Comparison of ENCODE assay signal across 18 mouse cellular contexts in the genomic region with DNA sequence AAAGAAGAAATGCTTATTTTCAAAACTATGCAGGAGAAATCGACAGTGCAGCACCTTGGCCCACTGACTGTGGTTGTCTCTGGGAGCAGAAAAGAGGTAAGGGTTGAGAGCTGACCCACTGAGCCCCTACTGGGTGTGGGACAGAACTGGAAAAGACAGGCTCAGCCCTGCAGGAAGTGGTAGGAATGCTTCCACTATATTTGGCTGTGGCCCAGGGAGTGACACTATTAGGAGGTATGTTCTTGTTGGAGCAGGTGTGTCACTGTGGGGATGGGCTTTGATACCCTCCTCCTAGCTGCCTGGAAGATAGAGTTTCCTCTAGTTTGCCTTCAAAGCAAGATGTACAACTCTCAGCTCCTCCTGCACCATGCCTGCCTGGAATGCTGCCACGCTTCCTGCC. TPM values are rescaled to one million over a fixed set of nuclear protein-coding genes. Genes with fewer than 3 reads are reported as not detected.
DNase-seq lines count a peak whose midpoint lies in the region; ATAC-seq lines count a peak whose summit lies in the region.
"Had no signal": no experiment of that assay in that cellular context is flagged by ENCODE, and none has a peak within 500 bp of the region (broad histone marks: within the 10 kb centered on the region; RNA-seq: fewer than 3 reads in every experiment).

No protein-coding gene starts in this region.

- WGBS in heart, embryonic 15.5 days: 81% methylated on average over 2 of the region's 2 CpGs
- 76% methylated on average over 2 of the region's 2 CpGs for WGBS in heart, embryonic 10.5 days
- 82% methylated on average over 2 of the region's 2 CpGs for WGBS in stomach, embryonic 16.5 days

- no peaks in the 10 kb centered on the region for H3K9me3 ChIP-seq in heart, embryonic 15.5 days (replicated peaks)
- H3K9me3 ChIP-seq in heart, embryonic 10.5 days: 0 out of 2 replicates have a peak, but pooled peaks cover 4% of the 10 kb centered on the region
- no peaks in the 10 kb centered on the region for H3K9me3 ChIP-seq in stomach, embryonic 16.5 days (replicated peaks; ENCODE audit: control insufficient read depth, low read length)
- H3K9me3 ChIP-seq: forebrain, embryonic 15.5 days; G1E; hindbrain, embryonic 13.5 days; intestine, embryonic 15.5 days had no signal

- peaks cover 4% of the 10 kb centered on the region for H3K4me1 ChIP-seq in heart, embryonic 15.5 days (replicated peaks)
- no peaks in the 10 kb centered on the region for H3K4me1 ChIP-seq in heart, embryonic 10.5 days
- 0 out of 2 replicates have a peak, but pooled peaks cover 4% of the 10 kb centered on the region for H3K4me1 ChIP-seq in stomach, embryonic 16.5 days (ENCODE audit: control insufficient read depth, insufficient read depth, low read length)
- H3K4me1 ChIP-seq: hindbrain, embryonic 13.5 days; intestine, embryonic 15.5 days had no signal

- no peaks in the 10 kb centered on the region for H3K27me3 ChIP-seq in heart, embryonic 15.5 days
- H3K27me3 ChIP-seq in heart, embryonic 10.5 days (ENCODE audit: insufficient read depth, poor library complexity, severe bottlenecking): no peaks in the 10 kb centered on the region
- no peaks in the 10 kb centered on the region for H3K27me3 ChIP-seq in stomach, embryonic 16.5 days (ENCODE audit: control insufficient read depth, insufficient read depth, low read length)
- H3K27me3 ChIP-seq: forebrain, embryonic 15.5 days; hindbrain, embryonic 13.5 days; intestine, embryonic 15.5 days had no signal

- H3K27ac ChIP-seq in heart, embryonic 15.5 days: 0 out of 2 replicates have a peak overlapping the region, but pooled peaks have one; percentile 59
- no peak overlapping the region for H3K27ac ChIP-seq in heart, embryonic 10.5 days
- peak overlapping the region; percentile 62 for H3K27ac ChIP-seq in stomach, embryonic 16.5 days (ENCODE audit: low read length)
- H3K27ac ChIP-seq: hindbrain, embryonic 13.5 days; intestine, embryonic 15.5 days had no signal

- DNase-seq in heart, embryonic 10.5 days (ENCODE audit: low spot score): no peak
- DNase-seq in urinary bladder, postnatal 14 days (ENCODE audit: low spot score): peak; percentile 41
- no peak for DNase-seq in urinary bladder, postnatal 10 days (ENCODE audit: low spot score)
- no peak for DNase-seq in left cerebral cortex, postnatal 10 days (ENCODE audit: extremely low spot score in 1 of 2, low spot score in 2 of 2)
- DNase-seq: adrenal gland, postnatal 10 days; cerebellum, adult 11 months; cerebellum, adult 8-10 months; cerebellum, postnatal 36 days; gastrocnemius, postnatal 10 days; heart, adult 18-20 months; heart, postnatal 4 days had no signal

- intact Hi-C loops in left cerebral cortex, postnatal 10 days (cut with DNase I): no loop called here

- no peak overlapping the region for H3K4me3 ChIP-seq in heart, embryonic 15.5 days
- no peak overlapping the region for H3K4me3 ChIP-seq in heart, embryonic 10.5 days
- no peak overlapping the region for H3K4me3 ChIP-seq in stomach, embryonic 16.5 days (replicated peaks; ENCODE audit: low read length)
- H3K4me3 ChIP-seq: forebrain, embryonic 15.5 days; hindbrain, embryonic 13.5 days; intestine, embryonic 15.5 days had no signal

- H3K36me3 ChIP-seq in heart, embryonic 15.5 days: no peaks in the 10 kb centered on the region
- no peaks in the 10 kb centered on the region for H3K36me3 ChIP-seq in heart, embryonic 10.5 days
- H3K36me3 ChIP-seq in stomach, embryonic 16.5 days (ENCODE audit: control insufficient read depth, insufficient read depth, low read length): no peaks in the 10 kb centered on the region
- H3K36me3 ChIP-seq: forebrain, embryonic 15.5 days; G1E; hindbrain, embryonic 13.5 days; intestine, embryonic 15.5 days had no signal

- H3K9ac ChIP-seq in heart, embryonic 15.5 days: no peak overlapping the region
- no peak overlapping the region for H3K9ac ChIP-seq in stomach, embryonic 16.5 days (ENCODE audit: low read length)
- H3K9ac ChIP-seq: forebrain, embryonic 15.5 days; hindbrain, embryonic 13.5 days; intestine, embryonic 15.5 days had no signal

- no peak overlapping the region for H3K4me2 ChIP-seq in heart, embryonic 15.5 days
- no peak overlapping the region for H3K4me2 ChIP-seq in stomach, embryonic 16.5 days (ENCODE audit: low read depth, low read length)
- H3K4me2 ChIP-seq: forebrain, embryonic 15.5 days; heart, embryonic 11.5 days; hindbrain, embryonic 13.5 days; intestine, embryonic 15.5 days had no signal

- ATAC-seq in heart, embryonic 15.5 days (replicated peaks; ENCODE audit: insufficient number of reproducible peaks, insufficient read depth, low FRiP score, low read depth): no peak
- ATAC-seq in stomach, embryonic 16.5 days (ENCODE audit: insufficient read depth, low FRiP score): no peak
- ATAC-seq: intestine, embryonic 15.5 days had no signal

RNA-seq across cellular contexts. Expression of a gene that starts 16.0 kb away (rescaled TPM):
- polyA plus RNA-seq in heart, embryonic 15.5 days (2015; fragmentation: Nextera tagmentation; extraction: Ambion mirVana): 6.9 and 10.7 TPM in 2 replicates
- polyA plus RNA-seq in heart, embryonic 10.5 days (2016; fragmentation: Nextera tagmentation; extraction: Ambion mirVana): 6.7 and 10.8 TPM in 2 replicates
- polyA plus RNA-seq in stomach, embryonic 16.5 days (2015; fragmentation: Nextera tagmentation; extraction: Ambion mirVana): 18.9 and 21.3 TPM in 2 replicates
- total RNA-seq in left cerebral cortex, postnatal 10 days (2021): 10 to 100 TPM; 67.7 to 75.4 TPM
